Mouse (Mus musculus): ENCODE results near the gene Pik3r2. TPM values are rescaled to one million over a fixed set of nuclear protein-coding genes. Genes with fewer than 3 reads are reported as not detected.

Pik3r2 gene
- total RNA-seq, 2 experiments from 2014 or later: 150 to 153 TPM

DNA sequence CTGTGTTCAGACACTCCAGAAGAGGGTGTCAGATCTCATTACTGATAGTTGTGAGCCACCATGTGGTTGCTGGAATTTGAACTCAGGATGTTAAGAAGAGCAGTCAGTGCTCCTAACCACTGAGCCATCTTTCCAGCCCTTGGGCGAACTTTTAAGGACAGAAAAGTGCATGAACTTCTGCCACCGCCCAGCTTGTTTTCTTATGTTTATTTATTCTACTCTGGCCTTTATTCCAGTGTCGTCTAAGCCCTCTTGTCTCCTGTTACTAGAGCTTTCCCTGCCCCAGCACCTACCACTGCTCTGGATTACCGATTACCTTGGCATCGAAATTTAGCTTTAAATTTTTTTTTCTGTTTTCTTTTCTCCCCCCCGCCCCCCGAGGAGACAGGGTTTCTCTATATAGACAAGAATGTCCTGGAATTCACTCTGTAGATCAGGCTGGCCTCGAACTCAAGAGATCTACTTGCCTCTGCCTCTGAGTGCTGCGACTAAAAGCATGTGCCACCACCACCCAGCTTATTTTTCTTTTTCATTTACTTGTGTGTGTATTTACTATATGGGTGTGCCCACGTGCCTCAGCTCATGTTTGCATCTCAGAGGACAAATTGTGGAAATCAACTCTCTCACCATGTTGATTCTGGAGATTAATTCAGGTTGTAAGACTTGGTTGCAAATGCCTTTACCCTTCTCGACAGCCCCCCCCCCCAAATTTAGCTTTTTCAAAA lies 26.4 kb upstream of the Pik3r2 start:
- DNase-seq (ENCODE audit: low spot score in 2 of 2): no peak

DNA sequence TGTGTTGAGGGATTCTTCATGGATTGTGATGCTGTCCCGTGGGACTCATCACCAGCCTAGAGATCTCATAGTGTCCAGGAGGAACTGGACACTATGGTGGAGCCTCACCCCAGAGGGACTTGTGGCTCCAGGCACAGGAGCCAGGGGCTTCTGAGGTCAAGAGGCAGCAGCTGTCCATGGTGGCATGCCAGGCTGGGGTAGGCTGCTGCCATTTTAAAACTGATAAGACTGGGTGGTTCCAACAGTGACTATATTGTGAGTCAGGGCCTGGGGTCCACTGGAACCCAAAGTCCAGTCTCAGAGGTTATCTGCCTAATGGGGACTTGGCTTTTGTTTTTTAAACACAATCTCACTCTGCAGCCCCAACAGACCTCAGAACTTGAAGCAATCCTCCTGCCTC lies 25.3 kb upstream of the Pik3r2 start:
- no peak for DNase-seq (ENCODE audit: low spot score in 2 of 2)

DNA sequence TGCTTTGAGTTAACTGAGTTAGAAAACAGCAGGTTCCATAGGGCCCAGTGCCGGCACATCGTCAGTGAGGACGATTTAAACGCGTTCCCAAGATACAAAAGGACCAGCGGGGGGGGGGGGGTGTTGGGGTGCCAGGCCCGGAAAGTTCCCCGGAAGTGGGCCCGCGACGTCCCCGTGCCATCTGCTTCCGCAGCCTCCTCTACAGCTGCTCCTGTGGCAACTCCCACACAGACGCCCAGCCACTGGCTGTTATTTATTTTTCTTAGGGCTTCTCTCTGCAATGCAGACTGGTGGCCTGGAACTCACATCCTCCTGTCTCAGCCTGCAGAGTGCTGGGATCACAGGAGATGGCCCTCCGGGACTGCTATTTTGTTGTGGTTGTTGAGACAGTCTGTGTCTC lies 24.6 kb upstream of the Pik3r2 start:
- peak; percentile 87 to 89 for DNase-seq (ENCODE audit: low spot score in 2 of 2)

DNA sequence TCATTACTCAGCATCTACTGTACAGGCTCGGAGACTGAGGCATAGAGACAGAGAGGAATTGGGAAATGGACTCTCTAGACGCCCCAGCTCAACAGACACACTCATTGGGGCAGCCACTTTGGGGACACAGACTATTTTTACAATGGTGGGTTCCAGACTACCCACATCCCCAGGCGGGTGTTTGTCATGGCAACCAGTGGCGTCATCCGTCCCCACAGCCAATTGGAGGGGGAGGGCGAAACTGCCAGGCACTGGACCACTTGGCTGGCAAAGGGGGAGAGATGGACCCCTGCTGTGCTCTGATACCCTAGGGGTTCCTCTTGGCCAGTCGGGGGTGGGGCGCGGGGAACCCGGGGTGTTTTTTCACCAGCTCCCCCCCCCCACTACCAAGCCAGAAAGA lies 24.1 kb upstream of the Pik3r2 start:
- DNase-seq (ENCODE audit: low spot score in 2 of 2): peak; percentile 71 to 81

DNA sequence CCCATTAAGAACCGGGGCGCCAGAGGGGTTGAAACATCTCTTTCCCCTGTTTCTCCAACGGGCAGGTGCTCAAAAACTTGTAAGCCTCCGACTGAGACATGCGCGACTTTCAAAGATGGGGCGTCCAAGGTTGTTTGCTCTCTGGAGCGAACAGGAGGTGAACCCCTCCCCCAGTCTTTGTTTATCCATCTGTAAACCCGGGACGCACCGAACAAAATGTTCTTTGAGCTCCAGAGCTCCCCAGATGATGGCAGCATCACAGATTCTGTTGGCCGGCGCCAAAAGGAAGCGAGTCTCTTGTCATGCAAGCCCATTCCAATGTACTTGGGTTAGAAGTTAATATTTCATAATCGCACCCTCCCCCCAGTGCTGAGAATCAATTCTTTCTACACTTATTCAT lies 21.8 kb upstream of the Pik3r2 start:
- peak in 1 of 2 experiments; percentile 49 for DNase-seq (ENCODE audit: low spot score in 2 of 2)

DNA sequence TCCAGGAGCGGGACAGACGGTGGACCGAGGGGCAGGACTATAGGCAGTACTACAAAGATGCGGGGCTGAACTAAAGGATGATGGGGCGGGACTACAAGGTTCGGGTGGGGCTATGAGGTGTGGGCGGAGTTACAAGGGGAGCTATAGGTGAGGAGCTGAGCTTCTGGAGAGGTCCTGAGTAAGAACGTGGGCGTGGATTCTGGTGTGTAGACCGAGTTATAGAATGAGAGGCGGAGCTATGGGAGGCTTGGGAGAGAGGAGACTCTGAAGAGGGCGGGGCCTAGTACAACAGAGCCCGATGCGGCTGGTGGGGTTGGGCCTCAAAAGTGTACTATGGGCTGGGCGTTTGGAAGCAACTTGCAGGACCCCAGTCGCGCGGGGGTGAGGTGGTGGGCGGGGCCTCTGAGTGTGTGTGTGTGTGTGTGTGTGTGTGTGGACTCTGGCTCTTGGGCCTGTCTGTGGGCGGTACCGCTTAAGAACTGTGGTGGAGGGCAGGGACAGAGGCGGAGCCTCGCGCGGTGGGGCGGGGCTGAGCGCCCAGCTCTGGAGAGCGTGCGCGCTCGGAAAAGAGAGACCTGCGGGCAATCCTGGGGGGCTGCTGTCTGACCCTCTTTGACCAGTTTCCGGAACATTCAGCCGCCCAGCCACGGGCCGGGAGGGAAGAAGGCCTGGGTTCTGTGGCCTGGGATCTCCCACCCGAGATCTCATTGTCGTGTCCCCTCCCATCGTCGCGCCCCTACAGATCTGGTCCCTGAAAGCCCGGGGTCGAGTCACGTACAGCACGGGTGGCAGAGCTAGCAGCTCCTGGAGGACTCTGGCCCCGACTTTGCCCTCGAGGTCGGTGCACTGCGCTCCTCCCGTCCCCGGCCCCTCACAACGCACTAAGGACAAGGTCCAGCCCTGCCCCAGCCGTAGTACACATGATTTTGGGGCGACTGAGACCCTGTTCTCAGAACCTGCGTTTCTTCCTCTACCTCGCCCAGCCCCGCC lies 20.9 kb upstream of the Pik3r2 start:
- peak; percentile 79 to 85 for DNase-seq (ENCODE audit: low spot score in 2 of 2)

DNA sequence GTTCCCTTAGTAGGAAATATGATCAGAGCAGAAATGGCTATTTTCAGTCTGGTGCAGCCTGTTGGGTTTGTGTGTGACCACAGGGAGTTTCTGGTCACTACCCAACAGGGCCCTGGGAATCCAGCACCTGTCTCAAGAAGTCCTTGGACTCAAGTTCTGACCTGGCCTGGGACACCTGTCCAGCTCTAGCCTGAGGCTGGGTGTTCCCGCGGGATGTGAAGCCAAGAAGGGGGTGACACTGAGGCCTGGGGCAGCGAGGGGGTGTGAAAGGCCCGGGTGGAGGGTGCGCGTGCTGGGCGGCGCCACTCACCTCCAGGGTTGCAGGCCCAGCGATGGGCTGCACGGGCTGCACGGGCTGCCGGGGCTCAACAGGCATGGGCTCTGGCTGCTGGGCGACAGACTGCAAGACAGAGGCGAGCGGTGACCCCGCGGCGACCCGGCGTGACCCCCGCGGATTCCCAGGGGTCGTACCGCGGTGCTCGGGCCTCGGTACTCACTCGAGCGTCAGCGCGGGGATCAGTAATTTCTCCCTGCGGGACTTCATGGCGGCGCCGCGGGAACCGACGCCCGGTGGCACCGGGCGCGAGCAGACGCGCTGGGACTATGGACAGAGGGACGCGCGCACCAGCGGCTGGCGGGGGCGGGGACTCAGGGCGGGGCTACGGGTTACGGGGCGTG lies 20.0 kb upstream of the Pik3r2 start:
- DNase-seq (ENCODE audit: low spot score in 2 of 2): no peak

DNA sequence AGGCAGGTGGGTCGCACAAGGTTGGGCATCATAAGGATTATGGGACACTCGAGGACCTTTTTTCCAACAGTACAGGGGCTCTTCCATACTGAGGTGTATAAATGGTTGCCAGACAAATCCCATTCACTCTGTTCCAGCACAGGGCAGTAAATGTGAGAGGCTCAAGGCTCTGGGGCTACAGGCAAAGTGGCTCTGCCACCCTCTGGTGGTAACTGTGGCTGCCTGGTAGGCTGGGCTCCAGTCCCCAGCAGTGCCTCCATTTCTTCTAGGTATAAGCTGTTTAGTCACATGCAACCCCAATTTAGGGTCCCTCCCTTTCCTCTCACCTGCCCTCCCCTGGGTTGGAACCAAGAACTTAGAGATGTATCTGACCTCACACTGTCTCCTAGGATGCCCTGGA lies 18.9 kb upstream of the Pik3r2 start:
- DNase-seq (ENCODE audit: low spot score in 2 of 2): no peak

DNA sequence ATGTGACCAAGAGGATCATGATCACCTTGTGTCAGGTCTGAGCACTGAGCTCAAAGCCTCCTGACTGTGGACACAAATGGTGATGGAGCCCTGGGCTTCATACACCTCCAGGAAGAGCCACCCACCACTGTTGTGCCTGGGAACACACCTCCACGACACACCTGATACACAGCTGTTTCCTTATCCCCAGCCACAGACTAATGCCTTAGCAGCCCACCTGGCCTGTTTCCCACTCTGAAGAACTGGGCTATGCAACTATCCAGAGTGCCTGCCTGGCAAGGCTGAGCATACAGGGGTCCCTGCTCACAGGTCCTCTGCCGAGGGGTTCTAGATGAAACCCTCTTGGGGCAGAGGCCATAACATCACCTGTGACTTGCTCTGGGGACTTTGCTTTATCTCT lies 17.7 kb upstream of the Pik3r2 start:
- DNase-seq (ENCODE audit: low spot score in 2 of 2): no peak

DNA sequence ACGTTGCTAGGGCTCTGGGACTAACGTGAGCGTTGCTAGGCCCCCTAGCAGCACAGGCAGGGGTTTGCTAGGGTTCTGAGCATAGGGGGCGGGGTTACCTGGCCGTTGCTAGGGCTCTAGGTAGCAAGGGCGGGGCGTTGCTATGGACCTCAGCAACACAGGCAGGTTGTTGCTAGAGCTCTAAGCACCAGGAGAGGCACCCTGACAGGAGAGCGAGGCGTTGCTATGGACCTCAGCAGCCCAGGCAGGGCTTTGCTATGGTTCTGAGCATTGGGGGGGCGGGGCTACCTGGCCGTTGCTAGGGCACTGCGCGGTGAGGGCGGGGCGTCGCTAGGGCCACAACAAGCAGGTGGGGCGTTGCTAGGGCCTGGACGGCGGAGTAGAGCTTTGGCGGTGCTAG lies 16.2 kb upstream of the Pik3r2 start:
- DNase-seq (ENCODE audit: low spot score in 2 of 2): peak in 1 of 2 experiments; percentile 76

DNA sequence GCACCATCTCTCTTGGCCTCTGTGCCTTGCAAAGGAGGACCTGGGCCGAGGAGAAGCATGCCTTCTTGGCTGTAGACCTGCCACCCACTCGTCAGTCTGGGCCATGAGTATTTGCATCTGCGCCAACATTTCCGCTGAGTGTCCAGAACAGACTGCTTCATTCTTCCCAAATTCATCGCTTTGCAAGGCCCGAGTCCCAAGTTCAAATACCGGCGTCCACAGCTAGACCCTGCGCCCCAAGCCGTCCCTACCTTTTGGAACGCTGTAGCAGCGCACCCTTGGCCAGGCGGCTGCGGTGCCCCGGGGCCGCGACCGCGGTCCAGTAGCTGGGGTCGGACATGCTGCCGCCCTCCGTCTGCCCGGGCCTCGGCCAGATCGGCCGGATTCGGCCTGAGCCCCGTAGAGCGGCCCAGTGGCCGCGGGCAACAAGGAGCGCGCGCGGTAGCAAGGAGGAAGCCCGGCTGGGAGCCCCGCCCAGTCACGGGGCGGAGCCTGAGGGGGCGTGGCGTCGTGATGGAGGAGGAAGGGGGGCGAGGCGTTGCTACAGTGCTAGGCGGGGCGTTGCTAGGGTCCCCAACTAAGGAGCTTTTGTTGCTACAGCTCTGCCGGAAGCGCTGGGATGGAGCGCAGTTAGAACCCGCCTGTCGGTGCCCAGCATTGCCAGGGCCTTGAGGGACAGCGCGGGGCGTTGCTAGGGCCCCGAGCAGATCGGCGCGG lies 15.6 kb upstream of the Pik3r2 start:
- peak; percentile 95 for DNase-seq (ENCODE audit: low spot score in 2 of 2)

DNA sequence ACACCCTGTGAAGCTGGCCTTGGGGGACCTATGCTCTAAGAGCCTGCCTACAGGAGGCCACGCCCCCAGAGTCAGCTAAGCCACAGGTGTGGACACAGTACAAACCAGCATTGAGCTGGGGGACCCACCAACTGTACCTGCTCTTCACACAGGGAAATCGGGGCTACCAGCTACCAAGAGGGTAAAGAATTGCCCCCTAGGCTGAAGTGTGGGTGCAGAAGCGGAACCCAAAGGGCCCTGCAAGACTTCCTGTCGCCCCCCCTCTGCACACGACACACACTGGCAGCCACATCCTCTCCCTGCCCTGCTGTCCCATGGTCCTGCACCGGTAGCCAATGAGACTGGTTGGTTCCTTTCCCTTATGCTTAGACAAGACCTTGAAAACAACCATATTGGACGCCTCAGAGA lies 14.8 kb upstream of the Pik3r2 start:
- DNase-seq (ENCODE audit: low spot score in 2 of 2): no peak

DNA sequence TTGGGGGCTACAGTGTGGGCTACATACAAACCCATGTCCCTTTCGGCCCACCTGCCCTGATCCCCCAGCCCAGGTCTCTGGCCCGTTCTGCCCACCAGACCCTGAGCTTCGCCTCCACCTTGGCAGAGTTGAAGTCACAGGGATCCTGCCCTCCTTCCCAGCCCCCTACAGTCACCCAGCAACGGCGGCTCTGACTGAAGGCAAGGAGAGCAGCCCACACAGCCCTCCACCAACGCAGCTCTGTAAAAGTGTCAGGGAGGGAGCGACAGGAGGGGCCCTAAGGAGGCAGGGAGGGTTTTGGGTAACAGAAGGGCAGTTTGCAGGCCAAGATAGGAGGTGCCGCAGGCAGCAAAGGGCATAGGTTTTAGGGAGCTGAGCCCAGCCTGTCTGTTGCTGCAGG lies 14.3 kb upstream of the Pik3r2 start:
- peak in 1 of 2 experiments; percentile 64 for DNase-seq (ENCODE audit: low spot score in 2 of 2)

DNA sequence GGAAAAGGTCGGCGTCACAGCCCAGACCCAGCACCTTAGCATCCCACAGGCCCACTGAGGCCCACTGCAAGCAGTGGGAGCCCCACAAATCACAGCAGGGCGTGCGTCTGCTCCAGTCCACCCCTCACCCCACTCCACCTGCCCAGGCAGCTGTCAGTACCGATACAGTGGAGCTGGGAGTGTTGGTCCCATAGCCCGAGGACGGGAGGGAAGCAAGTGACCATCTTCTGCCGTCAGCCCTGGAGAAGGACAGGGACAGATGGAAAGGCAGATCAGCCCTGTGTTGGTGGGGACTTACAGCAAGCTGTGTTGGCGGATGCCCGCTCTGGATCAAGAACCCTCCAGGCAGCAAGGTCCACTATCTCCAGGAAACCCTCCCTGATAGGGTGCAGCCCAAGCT lies 12.5 kb upstream of the Pik3r2 start:
- DNase-seq (ENCODE audit: low spot score in 2 of 2): no peak

DNA sequence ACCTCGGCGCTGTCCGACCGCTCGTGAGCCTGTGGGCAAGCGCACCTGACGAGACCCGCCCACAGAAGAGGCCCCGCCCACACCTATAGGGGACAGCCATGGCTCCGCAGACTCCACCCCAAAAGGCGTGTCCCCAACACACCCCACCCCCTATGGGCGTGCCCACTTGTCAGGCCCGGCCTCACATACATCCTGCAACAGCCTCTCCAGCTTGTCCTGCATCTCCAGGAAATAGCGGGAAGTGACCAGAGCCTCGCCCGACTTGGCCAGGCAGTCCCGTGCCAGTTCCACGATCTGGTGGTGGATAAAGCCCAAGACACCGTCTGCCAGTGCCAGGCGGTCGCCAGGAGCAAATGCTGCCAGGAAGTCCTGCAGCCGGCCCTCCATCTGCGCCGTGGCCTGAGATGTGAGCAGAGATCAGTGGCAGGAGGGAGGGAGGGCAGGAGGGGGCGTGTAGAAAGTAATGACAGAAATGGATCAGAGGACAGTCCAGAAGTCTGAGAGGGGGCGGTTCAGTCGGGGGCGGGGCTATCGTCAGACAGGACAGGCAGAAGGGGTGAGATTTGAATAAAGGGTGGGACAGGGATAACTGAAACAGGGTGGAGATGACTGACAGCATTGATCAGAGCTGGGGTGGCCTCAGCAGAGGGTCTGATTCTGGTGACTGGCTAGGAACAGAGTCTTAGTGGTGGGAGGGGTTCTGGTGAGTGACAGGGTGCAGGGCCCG lies 11.6 kb upstream of the Pik3r2 start:
- no peak for DNase-seq (ENCODE audit: low spot score in 2 of 2)

DNA sequence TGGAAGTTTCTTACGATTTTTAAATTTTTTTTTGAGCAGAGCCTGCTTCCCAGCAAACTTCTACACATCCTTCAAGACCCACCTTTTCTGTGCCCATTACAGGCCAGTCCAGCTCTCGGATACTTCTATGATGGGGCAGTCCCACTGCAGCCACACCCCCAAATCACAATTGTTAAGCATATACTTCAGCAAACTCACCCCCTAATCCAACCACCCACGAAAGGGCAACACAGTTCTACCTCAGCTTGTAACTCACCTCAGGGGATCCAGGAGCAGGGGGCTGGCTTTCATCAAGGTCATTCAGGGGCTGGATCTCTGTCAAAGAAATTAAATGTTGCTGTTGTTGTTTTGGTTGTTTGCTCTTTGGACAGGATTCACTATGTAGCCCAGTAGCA lies 10.5 kb upstream of the Pik3r2 start:
- no peak for DNase-seq (ENCODE audit: low spot score in 2 of 2)

DNA sequence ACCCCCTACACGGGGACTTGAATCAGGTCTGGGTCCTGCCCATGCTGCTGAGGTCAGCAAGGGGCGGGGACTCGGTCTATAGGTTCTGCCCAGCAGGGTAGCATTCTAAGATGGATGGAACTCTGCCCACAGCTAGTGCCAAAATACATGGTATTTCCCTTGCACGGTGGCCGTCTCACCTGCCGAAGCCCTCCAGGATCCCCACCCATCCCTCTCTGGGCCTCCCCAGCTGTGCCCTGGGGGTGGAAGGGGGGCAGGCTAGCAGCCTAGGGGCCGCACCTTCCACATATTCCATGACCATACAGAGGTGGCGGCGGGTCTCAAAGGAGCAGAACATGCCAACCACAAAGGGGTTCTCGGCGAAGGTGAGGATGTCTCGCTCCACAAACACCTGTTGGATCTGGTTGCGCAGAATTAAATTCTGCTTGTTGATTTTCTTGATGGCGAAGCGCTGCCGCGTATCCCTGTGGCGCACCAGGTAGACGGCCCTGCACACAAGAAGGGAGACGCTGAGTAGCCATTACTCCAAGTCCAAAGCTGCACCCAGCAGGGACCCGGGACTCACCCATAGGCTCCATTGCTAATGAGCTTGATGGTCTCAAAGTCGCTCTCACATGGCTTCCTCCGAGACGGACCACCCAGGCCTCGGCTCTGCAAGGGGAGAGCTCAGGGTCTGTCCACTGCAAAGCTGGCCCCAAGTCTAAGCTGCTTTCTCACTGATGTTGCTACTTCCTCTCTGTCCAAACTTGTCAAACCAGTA lies 10.0 kb upstream of the Pik3r2 start:
- DNase-seq (ENCODE audit: low spot score in 2 of 2): no peak

DNA sequence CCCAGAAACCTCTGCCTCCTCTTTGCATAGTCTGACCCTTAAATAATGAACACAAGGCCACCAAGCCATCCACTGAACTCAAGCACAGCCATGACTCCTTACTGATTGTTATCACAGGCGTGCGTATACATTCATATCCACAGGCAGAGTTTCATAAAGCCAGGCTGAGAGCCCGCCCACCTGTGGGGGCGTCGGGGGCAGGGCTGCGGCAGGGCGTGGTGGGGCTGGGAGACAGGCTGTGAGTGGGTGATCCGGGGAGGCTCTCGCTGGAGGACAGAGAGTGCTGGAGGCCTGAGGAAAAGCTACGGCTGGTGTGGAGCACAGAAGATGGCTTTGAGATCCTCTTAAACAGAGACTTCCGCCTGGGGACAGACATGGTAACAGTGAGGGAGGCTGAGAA lies 3.6 kb upstream of the Pik3r2 start:
- DNase-seq (ENCODE audit: low spot score in 2 of 2): no peak

DNA sequence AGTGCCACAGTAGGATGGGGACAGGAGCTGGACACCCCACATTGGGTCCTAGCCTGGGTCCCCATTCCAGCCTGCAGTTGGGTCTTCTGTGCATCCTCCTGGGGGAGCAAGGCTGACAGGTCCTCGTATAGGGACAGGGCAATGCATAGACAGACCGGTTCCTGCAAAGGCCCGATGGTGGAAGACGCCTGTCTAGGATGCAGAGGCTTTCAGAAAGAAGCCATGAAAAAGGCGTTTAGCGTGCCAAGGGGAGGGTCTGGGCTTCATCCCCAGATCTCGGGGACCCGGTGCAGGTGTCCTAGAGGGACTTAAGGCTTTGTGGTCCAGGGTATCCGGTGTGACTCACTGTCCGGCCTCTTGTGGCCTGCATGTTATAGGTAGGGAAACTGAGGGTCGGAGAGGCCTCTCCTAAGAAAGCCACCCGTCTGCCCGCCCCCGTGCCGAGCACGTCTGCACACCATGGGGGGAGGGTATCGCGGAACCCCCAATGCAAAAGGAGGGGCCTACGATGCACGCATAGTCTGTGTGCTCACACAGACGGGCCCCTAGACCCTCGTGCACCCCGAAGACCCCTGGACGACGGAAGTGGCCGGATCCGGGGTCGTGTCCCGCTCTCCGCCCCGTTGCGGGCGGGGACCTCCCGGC lies 540 bp downstream of the Pik3r2 start:
- DNase-seq (ENCODE audit: low spot score in 2 of 2): no peak

Data from left cerebral cortex, adult 18-20 months (tissue).